Mouse (Mus musculus): ENCODE data around the gene Gemin6.

DNA sequence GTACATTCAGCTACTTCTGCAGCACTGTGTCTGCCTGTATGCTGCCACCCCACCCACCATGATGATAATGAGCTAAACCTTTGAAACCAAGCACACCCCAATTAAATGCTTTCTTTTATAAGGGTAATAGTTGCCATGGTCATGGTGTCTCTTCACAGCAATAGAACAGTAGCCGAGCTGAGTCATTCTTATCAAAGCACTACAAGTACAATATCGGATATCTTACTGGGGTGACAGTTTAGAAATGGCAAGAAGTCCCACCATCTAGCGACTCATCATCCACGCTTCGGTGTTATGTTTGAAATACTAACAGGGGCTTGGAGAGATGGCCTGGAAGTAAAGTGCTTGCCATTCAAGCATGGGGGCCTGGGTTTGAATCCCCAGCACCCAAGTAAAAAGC, 9.6 kb downstream of the Gemin6 start:
- TF ChIP-seq CTCF (IDR thresholded peaks at IDR 0.05; ENCODE audit: low read depth, low read length) (no peak), POLR2A (IDR thresholded peaks at IDR 0.05; ENCODE audit: extremely low read depth, insufficient read depth, low read length) (no peak)
